Mouse (Mus musculus): Measurements from ENCODE around the gene Hsf2bp.

GRCm38 (mm10) chr17:32011694-32012093 lies 24.5 kb downstream of the Hsf2bp start:
- no peak for TF ChIP-seq CTCF (IDR thresholded peaks at IDR 0.05; ENCODE audit: low read depth)
- no peak for TF ChIP-seq EP300 (IDR thresholded peaks at IDR 0.05; ENCODE audit: low read depth)
